Mouse (Mus musculus) lung, embryonic 16.5 days (tissue): ENCODE data around the gene Plekhg3. TPM values are rescaled to one million over a fixed set of nuclear protein-coding genes. Genes with fewer than 3 reads are reported as not detected.

Experiments
- ATAC-seq: fragments of 200-750 bp; cut with Nextera tagmentation; 2 replicates; pipeline ENCODE4 v1.8.0; 2017; ENCODE audit warnings: low read depth, mild to moderate bottlenecking, moderate library complexity
- H3K27ac ChIP-seq: fragments of 300-500 bp; sonication (generic); 2 replicates; pipeline ENCODE4 v1.5.1; 2014; ENCODE audit warnings: mild to moderate bottlenecking, control low read depth, low read length
- H3K27me3 ChIP-seq: fragments of 300-500 bp; sonication (generic); 2 replicates; pipeline ENCODE4 v1.6.1; 2014; ENCODE audit warnings: low read depth, low read length, mixed read lengths; ENCODE audit not compliant: control insufficient read depth, insufficient read depth
- H3K36me3 ChIP-seq: fragments of 300-500 bp; sonication (generic); 2 replicates; pipeline ENCODE4 v1.6.1; 2014; ENCODE audit warnings: low read length; ENCODE audit not compliant: control insufficient read depth, insufficient read depth
- H3K4me1 ChIP-seq: fragments of 300-500 bp; sonication (generic); replicated peaks from 2 replicates; pipeline ENCODE4 v1.6.1; 2014; ENCODE audit warnings: low read length, mixed read lengths; ENCODE audit not compliant: control insufficient read depth, insufficient read depth
- H3K4me2 ChIP-seq: fragments of 300-500 bp; sonication (generic); 2 replicates; pipeline ENCODE4 v1.6.1; 2014; ENCODE audit warnings: low read depth, low read length, control low read depth
- H3K4me3 ChIP-seq: fragments of 300-500 bp; sonication (generic); 2 replicates; pipeline ENCODE4 v1.5.1; 2014; ENCODE audit warnings: mild to moderate bottlenecking, low read length, control low read depth
- H3K9ac ChIP-seq: fragments of 300-500 bp; sonication (generic); 2 replicates; pipeline ENCODE4 v1.6.1; 2014; ENCODE audit warnings: low read length, control low read depth
- H3K9me3 ChIP-seq: fragments of 300-500 bp; sonication (generic); 2 replicates; pipeline ENCODE4 v1.6.1; 2016; ENCODE audit warnings: low read length; ENCODE audit not compliant: control insufficient read depth
- WGBS: fragments of 180-500 bp; shearing (Covaris S2); extraction: QIAGEN DNeasy Blood & Tissue Kit; methylation state at CpG from one replicate; pipeline ENCODE4 v1.1.7; 2014; 5-methylcytosine and 5-hydroxymethylcytosine counted together
- polyA plus RNA-seq: library from polyadenylated mRNA; unstranded; fragments of >200 nt; fragmentation: Nextera tagmentation; extraction: Ambion mirVana; gene quantifications from 2 replicates; pipeline ENCODE4 v1.2.1, GENCODE M21; 2015

Gene Plekhg3
- polyA plus RNA-seq, 1 experiment from 2014 or later = 7.5 TPM

GRCm38 (mm10) chr12:76593839-76594322 lies 63.2 kb downstream of the Plekhg3 start:
- Histone ChIP-seq H3K9ac (no peak overlapping the region; the same call in 1 of the 2 replicates), H3K4me1 (peaks cover 30% of the 10 kb centered on the region), H3K27ac (peak overlapping the region; percentile 58), H3K4me2 (no peak overlapping the region), H3K9me3 (no peaks in the 10 kb centered on the region), H3K27me3 (no peaks in the 10 kb centered on the region), H3K36me3 (no peaks in the 10 kb centered on the region), H3K4me3 (no peak overlapping the region)
- peak; percentile 86 for ATAC-seq
- WGBS = 8% methylated on average over 7 of the region's 7 CpGs

GRCm38 (mm10) chr12:76594556-76594955 lies 63.9 kb downstream of the Plekhg3 start:
- Histone ChIP-seq H3K4me3 (no peak overlapping the region), H3K27me3 (no peaks in the 10 kb centered on the region), H3K27ac (peak overlapping the region; percentile 58), H3K9ac (no peak overlapping the region; the same call in 1 of the 2 replicates), H3K36me3 (no peaks in the 10 kb centered on the region), H3K4me2 (no peak overlapping the region), H3K9me3 (no peaks in the 10 kb centered on the region), H3K4me1 (peaks cover 26% of the 10 kb centered on the region)
- WGBS = 66% methylated on average over 3 of the region's 3 CpGs
- no peak for ATAC-seq

GRCm38 (mm10) chr12:76595830-76596229 lies 65.1 kb downstream of the Plekhg3 start:
- H3K36me3 ChIP-seq = no peaks in the 10 kb centered on the region
- no peak overlapping the region for H3K4me2 ChIP-seq
- 75% methylated on average over 2 of the region's 2 CpGs for WGBS
- H3K9ac ChIP-seq = no peak overlapping the region
- no peaks in the 10 kb centered on the region for H3K27me3 ChIP-seq
- H3K27ac ChIP-seq = no peak overlapping the region
- no peaks in the 10 kb centered on the region for H3K9me3 ChIP-seq
- no peak for ATAC-seq
- peaks cover 22% of the 10 kb centered on the region for H3K4me1 ChIP-seq
- H3K4me3 ChIP-seq = no peak overlapping the region

- WGBS = 49% methylated on average over 15 of the region's 15 CpGs
- Histone ChIP-seq H3K9me3 (no peaks in the 10 kb centered on the region), H3K4me3 (no peak overlapping the region), H3K36me3 (no peaks in the 10 kb centered on the region), H3K27me3 (no peaks in the 10 kb centered on the region), H3K4me1 (peaks cover 22% of the 10 kb centered on the region), H3K4me2 (no peak overlapping the region), H3K27ac (no peak overlapping the region), H3K9ac (no peak overlapping the region)
- 0 out of 2 replicates have a peak, but pooled peaks have one; percentile 10 for ATAC-seq
Observed at GRCm38 (mm10) chr12:76596292-76597023, 65.8 kb downstream of the Plekhg3 start.

- Histone ChIP-seq H3K9me3 (no peaks in the 10 kb centered on the region), H3K4me3 (no peak overlapping the region), H3K36me3 (no peaks in the 10 kb centered on the region), H3K27me3 (no peaks in the 10 kb centered on the region), H3K27ac (no peak overlapping the region), H3K4me1 (peaks cover 22% of the 10 kb centered on the region), H3K4me2 (no peak overlapping the region), H3K9ac (no peak overlapping the region)
- no peak for ATAC-seq
- WGBS = 65% methylated on average over 15 of the region's 15 CpGs
Observed at GRCm38 (mm10) chr12:76597577-76598100, 66.9 kb downstream of the Plekhg3 start.

- no peak overlapping the region for H3K9ac ChIP-seq
- no peak for ATAC-seq
Observed at GRCm38 (mm10) chr12:76598196-76598928, 67.7 kb downstream of the Plekhg3 start.

GRCm38 (mm10) chr12:76603779-76604178 lies 73.1 kb downstream of the Plekhg3 start:
- Histone ChIP-seq H3K36me3 (no peaks in the 10 kb centered on the region), H3K27ac (no peak overlapping the region), H3K9ac (no peak overlapping the region), H3K9me3 (no peaks in the 10 kb centered on the region), H3K27me3 (no peaks in the 10 kb centered on the region), H3K4me3 (no peak overlapping the region), H3K4me2 (no peak overlapping the region), H3K4me1 (no peaks in the 10 kb centered on the region)
- WGBS = 66% methylated on average over 9 of the region's 9 CpGs
- ATAC-seq = no peak

More at GRCm38 (mm10) chr12:76598196-76598928, 67.7 kb downstream of the Plekhg3 start:
- H3K36me3 ChIP-seq = no peaks in the 10 kb centered on the region
- no peak overlapping the region for H3K4me3 ChIP-seq
- no peak overlapping the region for H3K4me2 ChIP-seq
- WGBS = 60% methylated on average over 24 of the region's 24 CpGs
- peaks cover 19% of the 10 kb centered on the region for H3K4me1 ChIP-seq
- no peaks in the 10 kb centered on the region for H3K9me3 ChIP-seq
- no peak overlapping the region for H3K27ac ChIP-seq
- H3K27me3 ChIP-seq = no peaks in the 10 kb centered on the region

GRCm38 (mm10) chr12:76604546-76604945 lies 73.9 kb downstream of the Plekhg3 start:
- no peak overlapping the region for H3K27ac ChIP-seq
- no peak overlapping the region for H3K4me2 ChIP-seq
- no peaks in the 10 kb centered on the region for H3K4me1 ChIP-seq
- H3K36me3 ChIP-seq = no peaks in the 10 kb centered on the region
- 86% methylated on average over 4 of the region's 4 CpGs for WGBS
- no peaks in the 10 kb centered on the region for H3K27me3 ChIP-seq
- ATAC-seq = no peak
- no peaks in the 10 kb centered on the region for H3K9me3 ChIP-seq
- H3K4me3 ChIP-seq = no peak overlapping the region
- no peak overlapping the region for H3K9ac ChIP-seq

- Histone ChIP-seq H3K27me3 (no peaks in the 10 kb centered on the region), H3K4me2 (no peak overlapping the region), H3K27ac (no peak overlapping the region), H3K36me3 (no peaks in the 10 kb centered on the region), H3K9me3 (no peaks in the 10 kb centered on the region), H3K4me3 (no peak overlapping the region), H3K4me1 (no peaks in the 10 kb centered on the region), H3K9ac (no peak overlapping the region)
- no peak for ATAC-seq
- WGBS = 59% methylated on average over 3 of the region's 3 CpGs
Observed at GRCm38 (mm10) chr12:76605837-76606236, 75.1 kb downstream of the Plekhg3 start.
